7 mouse cellular contexts compared by ENCODE assay signal in genomic region chrX:169881253-169882219, GRCm38 (mm10).
DNase-seq lines count a peak whose midpoint lies in the region; ATAC-seq and TF ChIP-seq lines count a peak whose summit lies in the region.

No protein-coding gene starts in this region.

- DNase-seq in testis, postnatal 14 days (ENCODE audit: low spot score), result no peak
- peak; percentile 22 for DNase-seq in forebrain, embryonic 14.5 days (ENCODE audit: low spot score)
- no peak for DNase-seq in right cerebral cortex, postnatal 14 days
- no peak for DNase-seq in natural killer cell, adult 2 months (ENCODE audit: low spot score in 2 of 2)

- 0 out of 2 replicates have a peak, but pooled peaks have one; percentile 4 for ATAC-seq in forebrain, embryonic 14.5 days
- no peak for ATAC-seq in intestine, postnatal 0 days
- no peak for ATAC-seq in stomach, embryonic 14.5 days (ENCODE audit: insufficient number of reproducible peaks, insufficient read depth, low FRiP score, low read depth)

- 27% methylated on average over 10 of the region's 10 CpGs for WGBS in forebrain, embryonic 14.5 days
- WGBS in intestine, postnatal 0 days, result 59% methylated on average over 10 of the region's 10 CpGs
- 46% methylated on average over 10 of the region's 10 CpGs for WGBS in stomach, embryonic 14.5 days

- H3K4me3 ChIP-seq in testis, adult 2 months (ENCODE audit: control insufficient read depth, low read depth, low read length), result no peak overlapping the region
- peak overlapping the region; percentile 45 for H3K4me3 ChIP-seq in forebrain, embryonic 14.5 days (ENCODE audit: low read depth, low read length)
- peak overlapping the region; percentile 52 for H3K4me3 ChIP-seq in intestine, postnatal 0 days (ENCODE audit: low read depth, low read length)
- peak overlapping the region; percentile 46 for H3K4me3 ChIP-seq in stomach, embryonic 14.5 days (ENCODE audit: low read depth, low read length)

- H3K36me3 ChIP-seq in testis, adult 2 months (ENCODE audit: control insufficient read depth, insufficient read depth, low read length), result no peaks in the 10 kb centered on the region
- no peaks in the 10 kb centered on the region for H3K36me3 ChIP-seq in forebrain, embryonic 14.5 days (ENCODE audit: control insufficient read depth, insufficient read depth, low read length)
- no peaks in the 10 kb centered on the region for H3K36me3 ChIP-seq in intestine, postnatal 0 days (ENCODE audit: control insufficient read depth, insufficient read depth)
- no peaks in the 10 kb centered on the region for H3K36me3 ChIP-seq in stomach, embryonic 14.5 days (ENCODE audit: control insufficient read depth, insufficient read depth, low read length)

- no peaks in the 10 kb centered on the region for H3K27me3 ChIP-seq in testis, adult 2 months (ENCODE audit: control insufficient read depth, insufficient read depth, low read length)
- H3K27me3 ChIP-seq in forebrain, embryonic 14.5 days (replicated peaks; ENCODE audit: control insufficient read depth, insufficient read depth, low read length), result 0 out of 2 replicates have a peak, but pooled peaks cover 6% of the 10 kb centered on the region
- H3K27me3 ChIP-seq in intestine, postnatal 0 days (replicated peaks; ENCODE audit: control insufficient read depth, insufficient read depth, low read length), result no peaks in the 10 kb centered on the region
- H3K27me3 ChIP-seq in stomach, embryonic 14.5 days (ENCODE audit: control insufficient read depth, insufficient read depth, low read length), result 0 out of 2 replicates have a peak, but pooled peaks cover 2% of the 10 kb centered on the region

- no peaks in the 10 kb centered on the region for H3K9me3 ChIP-seq in forebrain, embryonic 14.5 days (replicated peaks; ENCODE audit: control insufficient read depth, low read length)
- no peaks in the 10 kb centered on the region for H3K9me3 ChIP-seq in intestine, postnatal 0 days (ENCODE audit: control insufficient read depth)
- no peaks in the 10 kb centered on the region for H3K9me3 ChIP-seq in stomach, embryonic 14.5 days (ENCODE audit: control insufficient read depth, low read depth, low read length)

- TF ChIP-seq POLR2A in testis, adult 2 months (IDR thresholded peaks at IDR 0.05; ENCODE audit: control insufficient read depth, low read depth, low read length), result no peak

- peak overlapping the region; percentile 59 for H3K4me2 ChIP-seq in forebrain, embryonic 14.5 days (ENCODE audit: low read length)
- H3K4me2 ChIP-seq in intestine, postnatal 0 days (replicated peaks; ENCODE audit: low read depth), result peak overlapping the region; percentile 73
- H3K4me2 ChIP-seq in stomach, embryonic 14.5 days (replicated peaks; ENCODE audit: low read depth, low read length), result peak overlapping the region; percentile 57

- peaks cover 3% of the 10 kb centered on the region; the same call in 1 of the 2 replicates for H3K4me1 ChIP-seq in testis, adult 2 months (ENCODE audit: control insufficient read depth, insufficient read depth, low read length)
- no peaks in the 10 kb centered on the region for H3K4me1 ChIP-seq in forebrain, embryonic 14.5 days (ENCODE audit: control insufficient read depth, insufficient read depth, low read length)
- no peaks in the 10 kb centered on the region for H3K4me1 ChIP-seq in intestine, postnatal 0 days (replicated peaks; ENCODE audit: control insufficient read depth, insufficient read depth, low read length)
- H3K4me1 ChIP-seq in stomach, embryonic 14.5 days (ENCODE audit: control insufficient read depth, insufficient read depth, low read length), result peaks cover 5% of the 10 kb centered on the region; the same call in 1 of the 2 replicates

- peak overlapping the region; percentile 64 for H3K9ac ChIP-seq in forebrain, embryonic 14.5 days (ENCODE audit: low read length)
- no peak overlapping the region for H3K9ac ChIP-seq in intestine, postnatal 0 days (ENCODE audit: low read depth, low read length)
- H3K9ac ChIP-seq in stomach, embryonic 14.5 days (replicated peaks; ENCODE audit: low read depth, low read length), result no peak overlapping the region

- no peak for TF ChIP-seq CTCF in testis, adult 2 months (IDR thresholded peaks at IDR 0.05; ENCODE audit: control insufficient read depth, insufficient read depth, insufficient replicate concordance, low read depth, low read length)
- TF ChIP-seq CTCF in intestine, postnatal 0 days (IDR thresholded peaks at IDR 0.05; ENCODE audit: low read depth), result no peak

- H3K27ac ChIP-seq in testis, adult 2 months (ENCODE audit: control insufficient read depth, insufficient read depth, low read depth, low read length), result peak overlapping the region; percentile 21; the same call in 1 of the 2 replicates
- peak overlapping the region; percentile 39; the same call in 1 of the 2 replicates for H3K27ac ChIP-seq in forebrain, embryonic 14.5 days (ENCODE audit: low read depth, low read length)
- no peak overlapping the region for H3K27ac ChIP-seq in intestine, postnatal 0 days (ENCODE audit: low read depth, low read length)
- peak overlapping the region; percentile 30; the same call in 1 of the 2 replicates for H3K27ac ChIP-seq in stomach, embryonic 14.5 days (ENCODE audit: low read length)
